Mouse (Mus musculus) midbrain, postnatal 0 days (tissue): Measurements from ENCODE around the gene Oaf. TPM values are rescaled to one million over a fixed set of nuclear protein-coding genes. Genes with fewer than 3 reads are reported as not detected.

Experiments
- ATAC-seq: fragments of 200-750 bp; cut with Nextera tagmentation; 2 replicates; pipeline ENCODE4 v1.8.0; 2017; ENCODE audit warnings: moderate number of reproducible peaks, mild to moderate bottlenecking, moderate TSS enrichment, moderate library complexity; ENCODE audit not compliant: low FRiP score
- DNase-seq: peaks from one replicate; pipeline ENCODE4 v3.0.0-alpha.2; 2015; ENCODE audit warnings: low spot score
- H3K27ac ChIP-seq: fragments of 300-500 bp; sonication (generic); 2 replicates; pipeline ENCODE4 v1.5.1; 2014; ENCODE audit warnings: low read depth, mild to moderate bottlenecking, low read length, mixed read lengths
- H3K27me3 ChIP-seq: fragments of 300-500 bp; sonication (generic); 2 replicates; pipeline ENCODE4 v1.6.1; 2014; ENCODE audit warnings: low read length, control low read depth, mixed read lengths; ENCODE audit not compliant: insufficient read depth
- H3K36me3 ChIP-seq: fragments of 300-500 bp; sonication (generic); 2 replicates; pipeline ENCODE4 v1.6.1; 2014; ENCODE audit warnings: low read length, control low read depth, mixed read lengths; ENCODE audit not compliant: insufficient read depth
- H3K4me1 ChIP-seq: fragments of 300-500 bp; sonication (generic); 2 replicates; pipeline ENCODE4 v1.6.1; 2014; ENCODE audit warnings: mild to moderate bottlenecking, control low read depth, antibody characterized with exemption, low read length, mixed read lengths; ENCODE audit not compliant: insufficient read depth
- H3K4me2 ChIP-seq: fragments of 300-500 bp; sonication (generic); 2 replicates; pipeline ENCODE4 v1.6.1; 2014; ENCODE audit warnings: low read depth, mild to moderate bottlenecking, low read length, mixed read lengths; ENCODE audit not compliant: poor library complexity, severe bottlenecking
- H3K4me3 ChIP-seq: fragments of 300-500 bp; sonication (generic); 2 replicates; pipeline ENCODE4 v1.5.1; 2014; ENCODE audit warnings: low read depth, mild to moderate bottlenecking, low read length, moderate library complexity
- H3K9ac ChIP-seq: fragments of 300-500 bp; sonication (generic); replicated peaks from 2 replicates; pipeline ENCODE4 v1.6.1; 2014; ENCODE audit warnings: mild to moderate bottlenecking, low read length, moderate library complexity, mixed read lengths; ENCODE audit not compliant: poor library complexity, severe bottlenecking
- H3K9me3 ChIP-seq: fragments of 300-500 bp; sonication (generic); 2 replicates; pipeline ENCODE4 v1.6.1; 2016; ENCODE audit warnings: low read length, control low read depth
- CTCF ChIP-seq: IDR thresholded peaks from 2 replicates; pipeline ENCODE4 v1.5.1; 2016; ENCODE audit warnings: antibody characterized with exemption, mild to moderate bottlenecking
- WGBS: fragments of 180-500 bp; shearing (Covaris S2); extraction: QIAGEN DNeasy Blood & Tissue Kit; methylation state at CpG from one replicate; pipeline ENCODE4 v1.1.7; 2014; 5-methylcytosine and 5-hydroxymethylcytosine counted together
- polyA plus RNA-seq: library from polyadenylated mRNA; unstranded; fragments of >200 nt; fragmentation: Nextera tagmentation; extraction: Ambion mirVana; gene quantifications from 2 replicates; pipeline ENCODE4 v1.2.1, GENCODE M21; 2015
- total RNA-seq: library from RNA; depleted of rRNA; stranded (reverse); fragments of >200 nt; gene quantifications from 2 replicates; pipeline ENCODE4 v1.2.3, GENCODE M21; 2014

The Oaf gene
- total and polyA plus RNA-seq, 2 experiments from 2014 or later: 4.5 to 4.7 TPM

GRCm38 (mm10) chr9:43271761-43272518, 32.2 kb upstream of the Oaf start:
- Histone ChIP-seq H3K4me3 (no peak overlapping the region), H3K36me3 (no peaks in the 10 kb centered on the region), H3K9me3 (no peaks in the 10 kb centered on the region), H3K9ac (no peak overlapping the region), H3K27me3 (peaks cover 23% of the 10 kb centered on the region; the same call in 1 of the 2 replicates), H3K27ac (no peak overlapping the region), H3K4me2 (no peak overlapping the region), H3K4me1 (no peaks in the 10 kb centered on the region)
- DNase-seq (no peak), ATAC-seq (no peak)
- no peak for TF ChIP-seq CTCF
- 53% methylated on average over 14 of the region's 14 CpGs for WGBS

GRCm38 (mm10) chr9:43270723-43271252, 31.1 kb upstream of the Oaf start:
- Histone ChIP-seq H3K36me3 (no peaks in the 10 kb centered on the region), H3K9ac (no peak overlapping the region), H3K27ac (no peak overlapping the region), H3K4me2 (0 out of 2 replicates have a peak overlapping the region, but pooled peaks have one; percentile 9), H3K4me3 (no peak overlapping the region), H3K9me3 (no peaks in the 10 kb centered on the region), H3K4me1 (no peaks in the 10 kb centered on the region), H3K27me3 (peaks cover 23% of the 10 kb centered on the region; the same call in 1 of the 2 replicates)
- no peak for DNase-seq
- no peak for ATAC-seq
- no peak for TF ChIP-seq CTCF
- 7% methylated on average over 17 of the region's 17 CpGs for WGBS

- 7% methylated on average over 8 of the region's 8 CpGs for WGBS
- no peak for TF ChIP-seq CTCF
- ATAC-seq (no peak), DNase-seq (peak; percentile 36)
- Histone ChIP-seq H3K4me1 (no peaks in the 10 kb centered on the region), H3K36me3 (no peaks in the 10 kb centered on the region), H3K9me3 (no peaks in the 10 kb centered on the region), H3K27ac (no peak overlapping the region), H3K4me3 (no peak overlapping the region), H3K4me2 (no peak overlapping the region), H3K9ac (no peak overlapping the region), H3K27me3 (peaks cover 23% of the 10 kb centered on the region; the same call in 1 of the 2 replicates)
These were observed 29.5 kb upstream of the Oaf start for GRCm38 (mm10) chr9:43269166-43269565.

- H3K9ac ChIP-seq: no peak overlapping the region
- DNase-seq (no peak), ATAC-seq (no peak)
- peaks cover 20% of the 10 kb centered on the region; the same call in 1 of the 2 replicates for H3K27me3 ChIP-seq
- no peak overlapping the region for H3K27ac ChIP-seq
- no peak overlapping the region for H3K4me2 ChIP-seq
- no peaks in the 10 kb centered on the region for H3K9me3 ChIP-seq
- H3K4me1 ChIP-seq: no peaks in the 10 kb centered on the region
- TF ChIP-seq CTCF: no peak; the same call in 1 of the 2 replicates
- no peaks in the 10 kb centered on the region for H3K36me3 ChIP-seq
- no peak overlapping the region for H3K4me3 ChIP-seq
- WGBS: 85% methylated on average over 8 of the region's 8 CpGs
These were observed 27.6 kb upstream of the Oaf start for GRCm38 (mm10) chr9:43267357-43267756.

GRCm38 (mm10) chr9:43265194-43265593, 25.5 kb upstream of the Oaf start:
- no peak for TF ChIP-seq CTCF
- H3K4me2 ChIP-seq: no peak overlapping the region
- no peak overlapping the region for H3K9ac ChIP-seq
- H3K36me3 ChIP-seq: no peaks in the 10 kb centered on the region
- no peaks in the 10 kb centered on the region for H3K4me1 ChIP-seq
- DNase-seq: no peak
- ATAC-seq: no peak
- 56% methylated on average over 9 of the region's 9 CpGs for WGBS
- H3K4me3 ChIP-seq: no peak overlapping the region
- H3K27ac ChIP-seq: no peak overlapping the region
- H3K9me3 ChIP-seq: no peaks in the 10 kb centered on the region
- 0 out of 2 replicates have a peak, but pooled peaks cover 2% of the 10 kb centered on the region for H3K27me3 ChIP-seq

- no peaks in the 10 kb centered on the region for H3K9me3 ChIP-seq
- H3K4me2 ChIP-seq: no peak overlapping the region
- H3K4me3 ChIP-seq: no peak overlapping the region
- H3K27me3 ChIP-seq: no peaks in the 10 kb centered on the region
- H3K9ac ChIP-seq: no peak overlapping the region
- ATAC-seq (no peak), DNase-seq (no peak)
- no peak overlapping the region for H3K27ac ChIP-seq
- H3K36me3 ChIP-seq: no peaks in the 10 kb centered on the region
- H3K4me1 ChIP-seq: no peaks in the 10 kb centered on the region
- no peak for TF ChIP-seq CTCF
- WGBS: 33% methylated on average over 11 of the region's 11 CpGs
These were observed 24.3 kb upstream of the Oaf start for GRCm38 (mm10) chr9:43263946-43264451.
